Mouse (Mus musculus) kidney, adult 2 months (tissue): Measurements from ENCODE around the gene Ano1. TPM values are rescaled to one million over a fixed set of nuclear protein-coding genes. Genes with fewer than 3 reads are reported as not detected.

Source experiments
- DNase-seq: peaks from one replicate; pipeline ENCODE4 v3.0.0; 2021
- H3K27ac ChIP-seq: fragments of 200-500 bp; 2 replicates; pipeline ENCODE4 v1.5.1; 2012; ENCODE audit warnings: low read depth, low read length, control low read depth, inconsistent platforms; ENCODE audit not compliant: insufficient read depth
- H3K27me3 ChIP-seq: fragments of 200-500 bp; replicated peaks from 2 replicates; pipeline ENCODE4 v1.6.1; 2012; ENCODE audit warnings: mild to moderate bottlenecking, moderate library complexity, low read length, inconsistent platforms; ENCODE audit not compliant: control insufficient read depth, insufficient read depth
- H3K36me3 ChIP-seq: fragments of 200-500 bp; 2 replicates; pipeline ENCODE4 v1.6.1; 2012; ENCODE audit warnings: mild to moderate bottlenecking, moderate library complexity, low read length, inconsistent platforms; ENCODE audit not compliant: control insufficient read depth, insufficient read depth
- H3K4me1 ChIP-seq: fragments of 200-500 bp; 2 replicates; pipeline ENCODE4 v1.6.1; 2011; ENCODE audit warnings: low read length; ENCODE audit not compliant: control insufficient read depth, insufficient read depth
- H3K4me3 ChIP-seq: fragments of 200-500 bp; 2 replicates; pipeline ENCODE4 v1.5.1; 2011; ENCODE audit warnings: mild to moderate bottlenecking, low read depth, low read length, control low read depth; ENCODE audit not compliant: insufficient read depth
- CTCF ChIP-seq: fragments of 200-500 bp; conservative IDR thresholded peaks from 2 replicates; pipeline ENCODE4 v1.5.1; 2011; ENCODE audit warnings: low read depth, mild to moderate bottlenecking, control low read depth, low read length, moderate library complexity, mixed read lengths; ENCODE audit not compliant: insufficient read depth, insufficient read length
- POLR2A ChIP-seq: fragments of 200-500 bp; IDR thresholded peaks from one replicate; pipeline ENCODE4 v1.6.1; 2011; ENCODE audit warnings: low read depth, low read length, control low read depth
- WGBS: fragments of 180-500 bp; shearing (Covaris S2); methylation state at CpG from one replicate; pipeline ENCODE4 v1.1.7; 2018; 5-methylcytosine and 5-hydroxymethylcytosine counted together
- polyA plus RNA-seq: library from polyadenylated mRNA; depleted of rRNA; stranded (reverse); fragments of >200 nt; gene quantifications from 2 replicates; pipeline ENCODE4 v1.2.3, GENCODE M21; 2012

Ano1 gene
- polyA plus RNA-seq, 1 experiment, result 10.0 TPM

- TF ChIP-seq CTCF, result 0 out of 2 replicates have a peak, but pooled peaks have one; percentile 15
- no peak for TF ChIP-seq POLR2A
- WGBS, result 59% methylated on average over 36 of the region's 36 CpGs
- Histone ChIP-seq H3K27me3 (no peaks in the 10 kb centered on the region), H3K4me3 (no peak overlapping the region), H3K36me3 (no peaks in the 10 kb centered on the region), H3K4me1 (no peaks in the 10 kb centered on the region; the same call in 1 of the 2 replicates), H3K27ac (no peak overlapping the region)
- DNase-seq, result no peak
Observed at GRCm38 (mm10) chr7:144789601-144790556, 38.1 kb upstream of the Ano1 start.

- H3K4me3 ChIP-seq, result no peak overlapping the region
- WGBS, result 33% methylated on average over 4 of the region's 4 CpGs
- H3K4me1 ChIP-seq, result no peaks in the 10 kb centered on the region; the same call in 1 of the 2 replicates
- no peak for DNase-seq
- no peaks in the 10 kb centered on the region for H3K27me3 ChIP-seq
- H3K36me3 ChIP-seq, result no peaks in the 10 kb centered on the region
- H3K27ac ChIP-seq, result no peak overlapping the region
- TF ChIP-seq POLR2A, result no peak
- no peak for TF ChIP-seq CTCF
Observed at GRCm38 (mm10) chr7:144788631-144789030, 36.9 kb upstream of the Ano1 start.

- Histone ChIP-seq H3K4me1 (no peaks in the 10 kb centered on the region), H3K27ac (no peak overlapping the region), H3K36me3 (no peaks in the 10 kb centered on the region), H3K4me3 (no peak overlapping the region), H3K27me3 (no peaks in the 10 kb centered on the region)
- TF ChIP-seq CTCF (no peak), POLR2A (no peak)
- no peak for DNase-seq
- 88% methylated on average over 5 of the region's 5 CpGs for WGBS
Observed at GRCm38 (mm10) chr7:144787501-144787900, 35.7 kb upstream of the Ano1 start.

- DNase-seq, result no peak
- Histone ChIP-seq H3K36me3 (no peaks in the 10 kb centered on the region), H3K4me3 (no peak overlapping the region), H3K27me3 (no peaks in the 10 kb centered on the region), H3K4me1 (no peaks in the 10 kb centered on the region), H3K27ac (no peak overlapping the region)
- TF ChIP-seq CTCF (no peak), POLR2A (no peak)
- WGBS, result 76% methylated on average over 3 of the region's 3 CpGs
Observed at GRCm38 (mm10) chr7:144786571-144786970, 34.8 kb upstream of the Ano1 start.

GRCm38 (mm10) chr7:144784176-144784575 lies 32.4 kb upstream of the Ano1 start:
- Histone ChIP-seq H3K36me3 (no peaks in the 10 kb centered on the region), H3K27me3 (no peaks in the 10 kb centered on the region), H3K4me3 (no peak overlapping the region), H3K27ac (no peak overlapping the region), H3K4me1 (no peaks in the 10 kb centered on the region)
- TF ChIP-seq POLR2A (no peak), CTCF (no peak)
- 71% methylated on average over 4 of the region's 4 CpGs for WGBS
- no peak for DNase-seq

- H3K36me3 ChIP-seq, result no peaks in the 10 kb centered on the region
- WGBS, result 64% methylated on average over 1 of the region's 1 CpGs
- no peak overlapping the region for H3K27ac ChIP-seq
- no peak for DNase-seq
- TF ChIP-seq POLR2A (no peak), CTCF (no peak)
- no peaks in the 10 kb centered on the region for H3K27me3 ChIP-seq
- H3K4me1 ChIP-seq, result no peaks in the 10 kb centered on the region
- no peak overlapping the region for H3K4me3 ChIP-seq
Observed at GRCm38 (mm10) chr7:144782402-144782801, 30.6 kb upstream of the Ano1 start.

GRCm38 (mm10) chr7:144781337-144781736 lies 29.6 kb upstream of the Ano1 start:
- Histone ChIP-seq H3K4me3 (no peak overlapping the region), H3K36me3 (no peaks in the 10 kb centered on the region), H3K27me3 (no peaks in the 10 kb centered on the region), H3K4me1 (no peaks in the 10 kb centered on the region), H3K27ac (no peak overlapping the region)
- whole genome bisulfite sequencing, result 70% methylated on average over 5 of the region's 5 CpGs
- peak; percentile 28 for DNase-seq
- TF ChIP-seq POLR2A, result no peak
- peak; percentile 63 for TF ChIP-seq CTCF
